ENCODE assay signal across 17 mouse cellular contexts in genomic region chr8:88650016-88650708, GRCm38 (mm10). TPM values are rescaled to one million over a fixed set of nuclear protein-coding genes. Genes with fewer than 3 reads are reported as not detected.
A peak's percentile ranks its signal among the peaks of the same experiment; 100 is the strongest.
DNase-seq lines count a peak whose midpoint lies in the region; TF ChIP-seq lines count a peak whose summit lies in the region.
"Had no signal": no experiment of that assay in that cellular context is flagged by ENCODE, and none has a peak within 500 bp of the region (broad histone marks: within the 10 kb centered on the region; RNA-seq: fewer than 3 reads in every experiment).

No protein-coding gene starts in this region.

- no peaks in the 10 kb centered on the region for H3K27me3 ChIP-seq in kidney, adult 2 months (replicated peaks; ENCODE audit: control insufficient read depth, insufficient read depth, low read length)
- H3K27me3 ChIP-seq in CH12.LX (replicated peaks) = no peaks in the 10 kb centered on the region
- H3K27me3 ChIP-seq: embryonic facial prominence, embryonic 15.5 days had no signal

- peak overlapping the region; percentile 39; the same call in 1 of the 2 replicates for H3K27ac ChIP-seq in kidney, adult 2 months (ENCODE audit: insufficient read depth, low read depth, low read length)
- H3K27ac ChIP-seq in CH12.LX (ENCODE audit: insufficient read depth, low read depth) (peak overlapping the region; percentile 94), macrophage (peak overlapping the region; percentile 58)
- H3K27ac ChIP-seq: embryonic facial prominence, embryonic 15.5 days; heart, embryonic 13.5 days; kidney, embryonic 15.5 days had no signal

- peak overlapping the region; percentile 86 for H3K4me2 ChIP-seq in CH12.LX (ENCODE audit: insufficient read depth, low read depth, poor library complexity, severe bottlenecking)
- H3K4me2 ChIP-seq: embryonic facial prominence, embryonic 15.5 days; heart, embryonic 13.5 days; kidney, embryonic 15.5 days had no signal

- no peaks in the 10 kb centered on the region for H3K9me3 ChIP-seq in CH12.LX (replicated peaks; ENCODE audit: low read length)
- H3K9me3 ChIP-seq: embryonic facial prominence, embryonic 15.5 days; heart, embryonic 13.5 days; kidney, embryonic 15.5 days had no signal

- H3K9ac ChIP-seq in CH12.LX (ENCODE audit: insufficient read depth, low read depth) = peak overlapping the region; percentile 62
- H3K9ac ChIP-seq: embryonic facial prominence, embryonic 15.5 days; heart, embryonic 13.5 days; kidney, embryonic 15.5 days; liver, postnatal 0 days had no signal

- H3K36me3 ChIP-seq in kidney, adult 2 months (ENCODE audit: control insufficient read depth, insufficient read depth, low read length) = no peaks in the 10 kb centered on the region
- H3K36me3 ChIP-seq in CH12.LX (replicated peaks in 1 of 2; ENCODE audit: control insufficient read depth in 1 of 2, insufficient read depth in 1 of 2, low read length in 1 of 2) (peaks cover 14 to 33% of the 10 kb centered on the region in 2 experiments), macrophage (ENCODE audit: inconsistent target) (0 out of 2 replicates have a peak, but pooled peaks cover 5% of the 10 kb centered on the region)
- H3K36me3 ChIP-seq: embryonic facial prominence, embryonic 15.5 days; heart, embryonic 13.5 days; kidney, embryonic 15.5 days had no signal

- TF ChIP-seq CTCF in kidney, adult 2 months (conservative IDR thresholded peaks at IDR 0.05; ENCODE audit: insufficient read depth, insufficient read length, low read depth, low read length) = no peak
- no peak for TF ChIP-seq CTCF in CH12.LX (conservative IDR thresholded peaks at IDR 0.05 in 1 of 2, IDR thresholded peaks at IDR 0.05 in 1 of 2; ENCODE audit: low read depth in 2 of 2, low read length in 2 of 2)

- no peak; the same call in none of the 2 replicates for TF ChIP-seq EP300 in CH12.LX (IDR thresholded peaks at IDR 0.05; ENCODE audit: low read length)

- dilution Hi-C loops in CH12.LX (cut with MboI; ENCODE audit: extremely low pct_ligation_motif_present, extremely low pct_unique_long_range_greater_than_20kb, low sequenced_read_pairs) = no loop called here

- no peak overlapping the region for H3K4me3 ChIP-seq in kidney, adult 2 months (ENCODE audit: insufficient read depth, low read depth, low read length)
- H3K4me3 ChIP-seq in CH12.LX (replicated peaks in 1 of 3; ENCODE audit: low read depth in 2 of 3, low read length in 2 of 3, poor library complexity in 1 of 3) (peak overlapping the region; percentile 55 to 78 (median 65)), macrophage (ENCODE audit: inconsistent target) (no peak overlapping the region)
- H3K4me3 ChIP-seq: embryonic facial prominence, embryonic 15.5 days; heart, embryonic 13.5 days; kidney, embryonic 15.5 days had no signal

- TF ChIP-seq RAD21 in CH12.LX (IDR thresholded peaks at IDR 0.05; ENCODE audit: low read depth, low read length) = no peak; the same call in 1 of the 2 replicates

- peaks cover 8% of the 10 kb centered on the region for H3K4me1 ChIP-seq in kidney, adult 2 months (ENCODE audit: control insufficient read depth, insufficient read depth, low read length)
- peaks cover 31 to 84% of the 10 kb centered on the region in 2 experiments for H3K4me1 ChIP-seq in CH12.LX (ENCODE audit: control insufficient read depth in 1 of 2, insufficient read depth in 2 of 2)

- H3K79me2 ChIP-seq in CH12.LX (replicated peaks; ENCODE audit: control insufficient read depth, extremely low read depth, insufficient read depth, poor library complexity, severe bottlenecking) = peaks cover 54% of the 10 kb centered on the region
- H3K79me2 ChIP-seq in macrophage (ENCODE audit: inconsistent target) = peaks cover 49% of the 10 kb centered on the region

- WGBS in kidney, adult 2 months = 76% methylated on average over 6 of the region's 6 CpGs
- 71% methylated on average over 6 of the region's 6 CpGs for WGBS in macrophage (ENCODE audit: missing documents)

- no peak for TF ChIP-seq POLR2A in kidney, adult 2 months (IDR thresholded peaks at IDR 0.05; ENCODE audit: low read depth, low read length)
- TF ChIP-seq POLR2A in CH12.LX (IDR thresholded peaks at IDR 0.05; ENCODE audit: low read depth, low read length) = no peak; the same call in none of the 2 replicates

- DNase-seq in kidney, adult 2 months = no peak
- no peak for DNase-seq in kidney, adult 11 months
- DNase-seq in B cell, adult 2 months = peak; percentile 49 to 50
- DNase-seq in CH12.LX (ENCODE audit: extremely low read depth) = peak; percentile 72
- DNase-seq in frontal cortex, postnatal 36 days (ENCODE audit: low spot score in 2 of 2) = no peak
- no peak for DNase-seq in thymus, adult 18-20 months
- DNase-seq in Muller cell, postnatal 12 days (ENCODE audit: inconsistent ontology term) = no peak
- DNase-seq: adrenal gland, postnatal 25 days; cerebellum, adult 9-11 months; layer of hippocampus, postnatal 36 days; liver; liver, postnatal 0 days; retina, postnatal 1 day had no signal

- in situ Hi-C loops in CH12.LX (cut with MboI; ENCODE audit: low pct_ligation_motif_present, low pct_unique_long_range_greater_than_20kb, low sequenced_read_pairs) = no loop called here

TF ChIP-seq in CH12.LX, 34 proteins besides CTCF, POLR2A, EP300 and RAD21:
- TF ChIP-seq ELF1 (IDR thresholded peaks at IDR 0.05; ENCODE audit: low read depth, low read length) (0 out of 2 replicates have a peak, but pooled peaks have one; percentile 22), BHLHE40 (IDR thresholded peaks at IDR 0.05; ENCODE audit: low read depth, low read length) (peak; percentile 47), HCFC1 (IDR thresholded peaks at IDR 0.05; ENCODE audit: low read depth, low read length) (no peak), IRF4 (IDR thresholded peaks at IDR 0.05; ENCODE audit: low read depth, low read length) (peak; percentile 29; the same call in 1 of the 2 replicates), JUN (IDR thresholded peaks at IDR 0.05; ENCODE audit: insufficient read depth, low read depth, low read length) (no peak), TBP (conservative IDR thresholded peaks at IDR 0.05; ENCODE audit: low read depth, low read length) (peak; percentile 53; the same call in 1 of the 2 replicates), MYC (IDR thresholded peaks at IDR 0.05; ENCODE audit: low read depth, low read length) (0 out of 2 replicates have a peak, but pooled peaks have one; percentile 7), USF1 (IDR thresholded peaks at IDR 0.05; ENCODE audit: low read depth, low read length) (no peak), MAX (IDR thresholded peaks at IDR 0.05; ENCODE audit: low read length) (0 out of 2 replicates have a peak, but pooled peaks have one; percentile 29), NRF1 (IDR thresholded peaks at IDR 0.05; ENCODE audit: low read depth, low read length) (0 out of 2 replicates have a peak, but pooled peaks have one; percentile 3), ZMIZ1 (IDR thresholded peaks at IDR 0.05; ENCODE audit: low read depth, low read length) (no peak), TCF12 (IDR thresholded peaks at IDR 0.05; ENCODE audit: low read depth, low read length) (peak; percentile 24; the same call in 1 of the 2 replicates), ETS1 (conservative IDR thresholded peaks at IDR 0.05; ENCODE audit: low read depth, low read length) (peak; percentile 37; the same call in 1 of the 2 replicates), SIN3A (IDR thresholded peaks at IDR 0.05; ENCODE audit: low read length) (peak; percentile 47)
TF ChIP-seq in CH12.LX: peak in this region for 10.

RNA-seq across cellular contexts. Expression of gene Nod2, which starts 3.0 kb away (rescaled TPM):
- polyA plus RNA-seq in kidney, adult 2 months (2012; rRNA removed) = 1.4 and 1.7 TPM in 2 replicates
- total RNA-seq in CH12.LX (2012; rRNA removed) = 10.9 and 11.7 TPM in 2 replicates
- 3.5 and 4.3 TPM in 2 replicates for total RNA-seq in CH12.LX (2014; rRNA removed)
- 7.5 and 7.7 TPM in 2 replicates for polyA plus RNA-seq in CH12.LX (2012; ENCODE audit: insufficient read length, low read depth)
- 100 to 1,000 TPM in 17 of 26 experiments, 10 to 100 TPM in 9; 26.8 to 294 (median 136) TPM for total RNA-seq in macrophage (2018; cell fraction: chromatin; rRNA removed)
- 10 to 100 TPM in 14 of 26 experiments, 1 to 10 TPM in 12; 3.3 to 31.6 (median 11.4) TPM for total RNA-seq in macrophage (2018; cell fraction: cytosol; rRNA removed)
- 100 to 1,000 TPM in 10 of 26 experiments, 10 to 100 TPM in 16; 17.1 to 234 (median 86.3) TPM for total RNA-seq in macrophage (2018; cell fraction: nucleus; rRNA removed)
- 2.4 to 4.6 TPM (median 2.9 TPM) in 3 replicates for polyA plus RNA-seq in macrophage (2018)

RNA-seq across cellular contexts. Expression of gene Snx20, which starts 14.2 kb away (rescaled TPM):
- 1.8 and 2.0 TPM in 2 replicates for polyA plus RNA-seq in kidney, adult 2 months (2012; rRNA removed)
- total RNA-seq in CH12.LX (2012; rRNA removed) = 112 and 117 TPM in 2 replicates
- 69.1 and 69.9 TPM in 2 replicates for total RNA-seq in CH12.LX (2014; rRNA removed)
- 93.1 and 105 TPM in 2 replicates for polyA plus RNA-seq in CH12.LX (2012; ENCODE audit: insufficient read length, low read depth)
- total RNA-seq in macrophage (2018; cell fraction: chromatin; rRNA removed) = 100 to 1,000 TPM in 18 of 26 experiments, 10 to 100 TPM in 8; 59.2 to 205 (median 116) TPM
- 100 to 1,000 TPM in 8 of 26 experiments, 10 to 100 TPM in 18; 61.2 to 130 (median 81.0) TPM for total RNA-seq in macrophage (2018; cell fraction: cytosol; rRNA removed)
- 100 to 1,000 TPM in 16 of 26 experiments, 10 to 100 TPM in 10; 69.4 to 210 (median 108) TPM for total RNA-seq in macrophage (2018; cell fraction: nucleus; rRNA removed)
- 46.2 to 58.6 TPM (median 53.5 TPM) in 3 replicates for polyA plus RNA-seq in macrophage (2018)

RNA-seq across cellular contexts. Expression of gene Cyld, which starts 46.7 kb away (rescaled TPM):
- 8.4 and 10.0 TPM in 2 replicates for polyA plus RNA-seq in kidney, adult 2 months (2012; rRNA removed)
- total RNA-seq in CH12.LX (2012; rRNA removed) (19.4 and 20.2 TPM in 2 replicates), CH12.LX (2014; rRNA removed) (29.4 and 32.5 TPM in 2 replicates)
- polyA plus RNA-seq in CH12.LX (2012; ENCODE audit: insufficient read length, low read depth) (22.0 and 22.1 TPM in 2 replicates), macrophage (2018) (15.8 to 23.3 TPM (median 18.4 TPM) in 3 replicates)
- total RNA-seq in macrophage (2018; cell fraction: chromatin; rRNA removed) = 100 to 1,000 TPM in 10 of 26 experiments, 10 to 100 TPM in 16; 36.7 to 122 (median 88.6) TPM
- 10 to 100 TPM; 24.5 to 41.6 (median 32.2) TPM for total RNA-seq in macrophage (2018; cell fraction: cytosol; rRNA removed)
- total RNA-seq in macrophage (2018; cell fraction: nucleus; rRNA removed) = 100 to 1,000 TPM in 2 of 26 experiments, 10 to 100 TPM in 24; 30.1 to 117 (median 61.3) TPM

Comparison
In these comparisons a context has a peak if more than half of its experiments do, and no peak if none do; other contexts are left out.
1. DNase-seq: peak in B cell, adult 2 months (2 of 2) and CH12.LX (single experiment); none in kidney, adult 2 months (single experiment), kidney, adult 11 months (single experiment), frontal cortex, postnatal 36 days (0 of 2), thymus, adult 18-20 months (0 of 2) and Muller cell, postnatal 12 days (single experiment).
2. H3K27ac ChIP-seq: peak in every context shown above with its lines; median percentile 94 in CH12.LX; 58 in macrophage; 39 in kidney, adult 2 months.
3. H3K4me3 ChIP-seq: peak in CH12.LX (3 of 3); none in kidney, adult 2 months (single experiment) and macrophage (single experiment).
4. RNA of gene Snx20, which starts 14.2 kb away (polyA plus RNA-seq): 93.1 to 105 TPM in CH12.LX and 46.2 to 58.6 TPM in macrophage; 1.8 to 2.0 TPM in kidney, adult 2 months; every median in the first group is over 10 times any median in the second.